In genomic region chr12:26547466-26547865, GRCm38 (mm10) we compare ENCODE assay signal across 27 mouse cellular contexts.
DNase-seq lines count a peak whose midpoint lies in the region; ATAC-seq and TF ChIP-seq lines count a peak whose summit lies in the region.
"Had no signal": no experiment of that assay in that cellular context is flagged by ENCODE, and none has a peak within 500 bp of the region (broad histone marks: within the 10 kb centered on the region; RNA-seq: fewer than 3 reads in every experiment).

No protein-coding gene starts in this region.

- H3K27ac ChIP-seq in forebrain, postnatal 0 days (ENCODE audit: low read depth, low read length): no peak overlapping the region; the same call in 1 of the 2 replicates
- H3K27ac ChIP-seq in forebrain, embryonic 14.5 days (ENCODE audit: low read depth, low read length): no peak overlapping the region
- 0 out of 2 replicates have a peak overlapping the region, but pooled peaks have one; percentile 19 for H3K27ac ChIP-seq in lung, embryonic 14.5 days (ENCODE audit: low read depth)
- H3K27ac ChIP-seq in intestine, embryonic 15.5 days: no peak overlapping the region
- no peak overlapping the region for H3K27ac ChIP-seq in stomach, embryonic 14.5 days (ENCODE audit: low read length)
- H3K27ac ChIP-seq: embryonic facial prominence, embryonic 15.5 days; hindbrain, embryonic 10.5 days; hindbrain, embryonic 15.5 days; liver, embryonic 12.5 days; midbrain, embryonic 15.5 days had no signal

- no peaks in the 10 kb centered on the region for H3K4me1 ChIP-seq in forebrain, postnatal 0 days (ENCODE audit: insufficient read depth)
- H3K4me1 ChIP-seq in forebrain, embryonic 14.5 days (ENCODE audit: control insufficient read depth, insufficient read depth, low read length): peaks cover 7% of the 10 kb centered on the region; the same call in 1 of the 2 replicates
- H3K4me1 ChIP-seq in lung, embryonic 14.5 days (ENCODE audit: insufficient read depth): no peaks in the 10 kb centered on the region
- H3K4me1 ChIP-seq in intestine, embryonic 15.5 days (replicated peaks): no peaks in the 10 kb centered on the region
- H3K4me1 ChIP-seq in stomach, embryonic 14.5 days (ENCODE audit: control insufficient read depth, insufficient read depth, low read length): no peaks in the 10 kb centered on the region
- H3K4me1 ChIP-seq: liver, embryonic 12.5 days had no signal

- no peak overlapping the region for H3K4me2 ChIP-seq in forebrain, postnatal 0 days (ENCODE audit: low read depth)
- H3K4me2 ChIP-seq in forebrain, embryonic 14.5 days (ENCODE audit: low read length): no peak overlapping the region
- H3K4me2 ChIP-seq in lung, embryonic 14.5 days: no peak overlapping the region
- no peak overlapping the region for H3K4me2 ChIP-seq in intestine, embryonic 15.5 days (replicated peaks)
- no peak overlapping the region for H3K4me2 ChIP-seq in stomach, embryonic 14.5 days (replicated peaks; ENCODE audit: low read depth, low read length)
- H3K4me2 ChIP-seq: embryonic facial prominence, embryonic 15.5 days; heart, embryonic 11.5 days; hindbrain, embryonic 15.5 days; liver, embryonic 12.5 days; midbrain, embryonic 15.5 days had no signal

- DNase-seq in forebrain, postnatal 0 days: peak; percentile 30
- DNase-seq in forebrain, embryonic 14.5 days (ENCODE audit: low spot score): no peak
- DNase-seq in lung, embryonic 14.5 days: peak; percentile 79
- no peak for DNase-seq in lung, adult 18-20 months
- DNase-seq in cerebellum, postnatal 36 days: no peak
- DNase-seq: adrenal gland, postnatal 25 days; cerebellum, adult 11-12 months; cerebellum, adult 9-11 months; gastrocnemius, postnatal 25 days; heart, adult 18-20 months; kidney, adult 9 months; kidney, postnatal 10 days; layer of hippocampus, postnatal 36 days; left cerebral cortex, postnatal 4 days; liver, postnatal 0 days; right cerebral cortex, adult 18-20 months; spleen, adult 18-20 months had no signal

- no peak overlapping the region for H3K4me3 ChIP-seq in forebrain, postnatal 0 days (ENCODE audit: low read depth, low read length)
- no peak overlapping the region for H3K4me3 ChIP-seq in forebrain, embryonic 14.5 days (ENCODE audit: low read depth, low read length)
- no peak overlapping the region for H3K4me3 ChIP-seq in lung, embryonic 14.5 days (ENCODE audit: low read depth, low read length)
- H3K4me3 ChIP-seq in intestine, embryonic 15.5 days (replicated peaks): no peak overlapping the region
- no peak overlapping the region for H3K4me3 ChIP-seq in stomach, embryonic 14.5 days (ENCODE audit: low read depth, low read length)
- H3K4me3 ChIP-seq: embryonic facial prominence, embryonic 15.5 days; hindbrain, embryonic 10.5 days; hindbrain, embryonic 15.5 days; liver, embryonic 12.5 days; midbrain, embryonic 15.5 days had no signal

- H3K9ac ChIP-seq in forebrain, postnatal 0 days: no peak overlapping the region
- H3K9ac ChIP-seq in forebrain, embryonic 14.5 days (ENCODE audit: low read length): no peak overlapping the region
- no peak overlapping the region for H3K9ac ChIP-seq in lung, embryonic 14.5 days
- H3K9ac ChIP-seq in intestine, embryonic 15.5 days: no peak overlapping the region
- H3K9ac ChIP-seq in stomach, embryonic 14.5 days (replicated peaks; ENCODE audit: low read depth, low read length): no peak overlapping the region
- H3K9ac ChIP-seq: embryonic facial prominence, embryonic 15.5 days; hindbrain, embryonic 15.5 days; liver, embryonic 12.5 days; liver, postnatal 0 days; midbrain, embryonic 15.5 days had no signal

- H3K36me3 ChIP-seq in forebrain, postnatal 0 days (ENCODE audit: insufficient read depth): no peaks in the 10 kb centered on the region
- H3K36me3 ChIP-seq in forebrain, embryonic 14.5 days (ENCODE audit: control insufficient read depth, insufficient read depth, low read length): no peaks in the 10 kb centered on the region
- H3K36me3 ChIP-seq in lung, embryonic 14.5 days (ENCODE audit: insufficient read depth): no peaks in the 10 kb centered on the region
- H3K36me3 ChIP-seq in intestine, embryonic 15.5 days: no peaks in the 10 kb centered on the region
- H3K36me3 ChIP-seq in stomach, embryonic 14.5 days (ENCODE audit: control insufficient read depth, insufficient read depth, low read length): no peaks in the 10 kb centered on the region
- H3K36me3 ChIP-seq: embryonic facial prominence, embryonic 15.5 days; hindbrain, embryonic 10.5 days; hindbrain, embryonic 15.5 days; liver, embryonic 12.5 days; midbrain, embryonic 15.5 days had no signal

- no peaks in the 10 kb centered on the region for H3K9me3 ChIP-seq in forebrain, postnatal 0 days (ENCODE audit: low read length)
- H3K9me3 ChIP-seq in forebrain, embryonic 14.5 days (replicated peaks; ENCODE audit: control insufficient read depth, low read length): no peaks in the 10 kb centered on the region
- H3K9me3 ChIP-seq in lung, embryonic 14.5 days (ENCODE audit: low read depth, low read length): no peaks in the 10 kb centered on the region
- no peaks in the 10 kb centered on the region for H3K9me3 ChIP-seq in intestine, embryonic 15.5 days
- no peaks in the 10 kb centered on the region for H3K9me3 ChIP-seq in stomach, embryonic 14.5 days (ENCODE audit: control insufficient read depth, low read depth, low read length)
- H3K9me3 ChIP-seq: embryonic facial prominence, embryonic 15.5 days; hindbrain, embryonic 10.5 days; hindbrain, embryonic 15.5 days; liver, embryonic 12.5 days; midbrain, embryonic 15.5 days had no signal

- ATAC-seq in forebrain, postnatal 0 days: peak; percentile 42
- ATAC-seq in forebrain, embryonic 14.5 days: no peak
- peak; percentile 83 for ATAC-seq in lung, embryonic 14.5 days (ENCODE audit: insufficient read depth)
- peak; percentile 47; the same call in 1 of the 2 replicates for ATAC-seq in intestine, embryonic 15.5 days
- ATAC-seq in stomach, embryonic 14.5 days (ENCODE audit: insufficient number of reproducible peaks, insufficient read depth, low FRiP score, low read depth): peak; percentile 71; the same call in 1 of the 2 replicates
- ATAC-seq: CD4-positive, CD25-positive, alpha-beta regulatory T cell, adult 4 months; inflammation-experienced regulatory T-cells, adult 6 months; liver, embryonic 12.5 days; liver, postnatal 0 days; midbrain, embryonic 15.5 days had no signal

- H3K27me3 ChIP-seq in forebrain, postnatal 0 days (ENCODE audit: insufficient read depth, low read length): no peaks in the 10 kb centered on the region
- no peaks in the 10 kb centered on the region for H3K27me3 ChIP-seq in forebrain, embryonic 14.5 days (replicated peaks; ENCODE audit: control insufficient read depth, insufficient read depth, low read length)
- no peaks in the 10 kb centered on the region for H3K27me3 ChIP-seq in lung, embryonic 14.5 days (ENCODE audit: insufficient read depth, low read length)
- no peaks in the 10 kb centered on the region for H3K27me3 ChIP-seq in intestine, embryonic 15.5 days (replicated peaks)
- H3K27me3 ChIP-seq in stomach, embryonic 14.5 days (ENCODE audit: control insufficient read depth, insufficient read depth, low read length): no peaks in the 10 kb centered on the region
- H3K27me3 ChIP-seq: embryonic facial prominence, embryonic 15.5 days; hindbrain, embryonic 15.5 days; liver, embryonic 12.5 days; midbrain, embryonic 15.5 days had no signal

- 24% methylated on average over 1 of the region's 1 CpGs for WGBS in forebrain, postnatal 0 days
- WGBS in forebrain, embryonic 14.5 days: 16% methylated on average over 1 of the region's 1 CpGs
- WGBS in lung, embryonic 14.5 days: 0% methylated on average over 1 of the region's 1 CpGs
- WGBS in intestine, embryonic 15.5 days: 14% methylated on average over 1 of the region's 1 CpGs
- 10% methylated on average over 1 of the region's 1 CpGs for WGBS in stomach, embryonic 14.5 days

- no peak for TF ChIP-seq CTCF in forebrain, postnatal 0 days (IDR thresholded peaks at IDR 0.05; ENCODE audit: low read depth)
- no peak for TF ChIP-seq CTCF in lung, embryonic 14.5 days (IDR thresholded peaks at IDR 0.05; ENCODE audit: low read depth)

Comparison
In these comparisons a context has a peak if more than half of its experiments do, and no peak if none do; other contexts are left out.
1. DNase-seq: peak in forebrain, postnatal 0 days (single experiment) and lung, embryonic 14.5 days (single experiment); none in forebrain, embryonic 14.5 days (single experiment), lung, adult 18-20 months (0 of 2) and cerebellum, postnatal 36 days (0 of 2).